Comparison of ENCODE assay signal across 9 mouse cellular contexts in the genomic region with DNA sequence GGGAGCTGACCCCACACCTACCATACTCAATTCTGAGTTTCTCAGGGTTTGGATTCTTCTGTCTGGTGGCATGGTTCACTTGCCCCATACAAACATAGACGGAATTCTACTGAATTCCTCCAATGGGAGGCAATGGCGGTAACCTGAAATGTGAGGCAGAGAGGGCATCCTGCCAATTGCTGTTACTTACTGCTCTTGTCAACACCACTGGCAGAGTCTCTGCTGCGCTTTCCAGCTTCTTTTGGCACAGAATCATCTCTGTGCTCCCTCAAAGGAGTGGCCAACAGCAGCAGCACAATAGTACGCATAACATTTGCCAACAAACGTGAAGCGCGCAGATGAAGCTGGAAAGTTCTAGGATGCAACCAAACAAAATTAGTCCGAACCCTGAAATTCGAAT. TPM values are rescaled to one million over a fixed set of nuclear protein-coding genes. Genes with fewer than 3 reads are reported as not detected.
DNase-seq lines count a peak whose midpoint lies in the region; TF ChIP-seq lines count a peak whose summit lies in the region.
"Had no signal": no experiment of that assay in that cellular context is flagged by ENCODE, and none has a peak within 500 bp of the region (broad histone marks: within the 10 kb centered on the region; RNA-seq: fewer than 3 reads in every experiment).

No protein-coding gene starts in this region.

- no peak overlapping the region for H3K27ac ChIP-seq in layer of hippocampus, adult 2 months
- H3K27ac ChIP-seq: limb, embryonic 12.5 days had no signal

- no peak for TF ChIP-seq CTCF in layer of hippocampus, adult 2 months (conservative IDR thresholded peaks at IDR 0.05)

- H3K4me3 ChIP-seq in layer of hippocampus, adult 2 months: no peak overlapping the region
- H3K4me3 ChIP-seq: limb, embryonic 12.5 days had no signal

- peak; percentile 46 to 56 for DNase-seq in layer of hippocampus, adult 2 months (ENCODE audit: low spot score in 2 of 2)
- DNase-seq in layer of hippocampus, postnatal 36 days: no peak
- peak; percentile 49 to 72 for DNase-seq in adrenal gland, postnatal 36 days
- peak; percentile 33 for DNase-seq in gastrocnemius, postnatal 10 days
- DNase-seq in lung, postnatal 10 days: peak; percentile 56
- no peak for DNase-seq in urinary bladder, postnatal 10 days (ENCODE audit: low spot score)
- DNase-seq in c-Kit-positive CD71-positive TER-119-positive erythroid progenitor cells, embryonic 14.5 days (ENCODE audit: low spot score): no peak
- no peak for DNase-seq in retina, embryonic 14.5 days (ENCODE audit: low spot score)

RNA-seq across cellular contexts. Expression of a gene that starts 17.1 kb away (rescaled TPM):
- total RNA-seq in layer of hippocampus, adult 2 months (2021): 10 to 100 TPM; 16.8 to 19.0 TPM
- total RNA-seq in layer of hippocampus, postnatal 36 days (2021): 10 to 100 TPM; 18.6 to 19.0 TPM
- 1 to 10 TPM; 7.9 to 9.6 TPM for total RNA-seq in adrenal gland, postnatal 36 days (2021)
- total RNA-seq in gastrocnemius, postnatal 10 days (2021): 1 to 10 TPM; 3.8 to 4.4 TPM

Comparison
In these comparisons a context has a peak if more than half of its experiments do, and no peak if none do; other contexts are left out.
1. DNase-seq: peak in layer of hippocampus, adult 2 months (2 of 2), adrenal gland, postnatal 36 days (2 of 2), gastrocnemius, postnatal 10 days (single experiment) and lung, postnatal 10 days (single experiment); none in layer of hippocampus, postnatal 36 days (0 of 2), urinary bladder, postnatal 10 days (single experiment), c-Kit-positive CD71-positive TER-119-positive erythroid progenitor cells, embryonic 14.5 days (single experiment) and retina, embryonic 14.5 days (single experiment).